Mouse (Mus musculus): ENCODE data around the gene Naa40. TPM values are rescaled to one million over a fixed set of nuclear protein-coding genes. Genes with fewer than 3 reads are reported as not detected.

Gene Naa40
- 10 to 100 TPM; 21.3 to 28.4 (median 27.4) TPM for polyA plus RNA-seq (2017; shearing (Covaris generic))

DNA sequence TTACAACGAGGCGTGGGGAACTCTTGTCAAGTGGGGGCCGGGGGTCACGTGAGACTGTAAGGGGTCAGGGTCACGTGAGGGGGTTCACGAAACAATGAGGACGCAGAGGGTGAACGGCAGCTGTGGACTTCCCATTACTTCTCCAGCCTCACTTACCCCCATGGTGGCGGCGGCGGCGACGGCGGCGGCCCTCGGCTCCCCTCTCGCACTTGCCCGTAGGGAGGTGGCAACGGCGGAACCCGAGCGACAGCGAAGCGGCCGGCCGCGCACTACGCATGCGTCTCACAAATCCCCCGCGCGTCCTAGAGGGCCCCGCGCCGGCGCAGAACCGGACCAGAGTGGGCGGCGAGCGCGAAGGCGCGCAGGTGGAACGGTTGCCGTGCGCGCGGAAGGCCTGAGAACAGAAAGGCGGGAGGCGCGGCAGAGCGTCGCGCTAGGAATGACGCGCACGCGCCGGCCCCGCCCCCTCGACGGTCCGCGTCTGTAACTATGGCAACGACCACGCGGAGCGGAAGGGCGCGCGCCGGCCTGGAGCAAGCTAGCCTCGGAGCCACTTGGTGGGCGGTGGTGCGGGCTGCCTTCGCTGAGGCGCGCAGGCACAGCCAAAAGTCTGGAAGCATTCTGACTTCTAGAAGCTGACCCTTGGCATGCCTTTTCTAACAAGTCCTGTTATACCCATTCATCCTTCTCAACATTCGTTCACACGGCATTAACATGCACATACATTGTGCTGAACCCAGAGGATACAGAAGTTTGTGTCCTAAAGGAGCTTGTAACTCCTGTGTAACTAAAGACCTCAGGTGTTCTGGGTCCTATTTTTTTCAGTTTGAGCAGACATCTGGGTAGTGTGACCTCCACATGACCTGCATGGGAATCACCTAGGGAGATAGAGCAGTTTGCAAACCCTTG is at the start of gene Naa40:
Naa40 (minus strand) TSS at position 402 of the 909 bp plus-strand sequence.
- peak; percentile 92 for ATAC-seq

DNA sequence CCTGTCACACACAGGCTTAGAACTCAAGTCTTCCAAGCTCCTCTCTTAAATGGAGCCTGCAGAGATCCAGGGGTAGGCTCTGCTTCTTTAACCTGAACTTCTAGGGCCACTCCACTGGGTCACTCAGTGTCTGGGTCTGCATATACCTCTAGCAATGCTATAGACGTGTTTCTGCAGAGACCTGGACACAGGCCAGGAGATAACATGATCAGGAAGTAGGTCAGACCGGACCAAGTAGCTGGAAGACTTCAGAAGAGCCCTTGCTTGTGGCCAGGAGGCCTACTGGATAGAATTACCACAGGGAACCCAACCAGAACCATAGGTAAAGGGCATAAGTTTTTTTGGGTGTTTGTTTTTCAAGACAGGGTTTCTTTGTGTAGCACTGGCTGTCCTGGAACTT is 48.8 kb upstream of the Naa40 start:
- ATAC-seq: no peak

DNA sequence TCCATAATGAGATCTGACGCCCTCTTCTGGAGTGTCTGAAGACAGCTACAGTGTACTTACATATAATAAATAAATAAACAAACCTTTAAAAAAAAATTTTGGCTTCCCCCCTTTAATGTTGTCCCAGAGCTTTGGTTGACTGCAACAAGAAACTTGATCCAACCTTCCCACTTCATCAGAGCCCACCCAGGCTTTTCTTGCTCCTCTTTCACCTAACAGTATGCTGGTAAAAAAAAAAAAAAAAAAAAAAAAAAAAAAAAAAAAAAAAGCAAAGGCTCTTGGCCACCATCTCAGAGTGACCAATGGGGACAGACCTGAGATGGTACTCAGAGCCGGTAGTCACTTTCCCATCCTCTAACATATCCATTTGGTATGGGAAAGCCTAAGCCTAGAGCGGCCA is 47.3 kb upstream of the Naa40 start:
- ATAC-seq: no peak

DNA sequence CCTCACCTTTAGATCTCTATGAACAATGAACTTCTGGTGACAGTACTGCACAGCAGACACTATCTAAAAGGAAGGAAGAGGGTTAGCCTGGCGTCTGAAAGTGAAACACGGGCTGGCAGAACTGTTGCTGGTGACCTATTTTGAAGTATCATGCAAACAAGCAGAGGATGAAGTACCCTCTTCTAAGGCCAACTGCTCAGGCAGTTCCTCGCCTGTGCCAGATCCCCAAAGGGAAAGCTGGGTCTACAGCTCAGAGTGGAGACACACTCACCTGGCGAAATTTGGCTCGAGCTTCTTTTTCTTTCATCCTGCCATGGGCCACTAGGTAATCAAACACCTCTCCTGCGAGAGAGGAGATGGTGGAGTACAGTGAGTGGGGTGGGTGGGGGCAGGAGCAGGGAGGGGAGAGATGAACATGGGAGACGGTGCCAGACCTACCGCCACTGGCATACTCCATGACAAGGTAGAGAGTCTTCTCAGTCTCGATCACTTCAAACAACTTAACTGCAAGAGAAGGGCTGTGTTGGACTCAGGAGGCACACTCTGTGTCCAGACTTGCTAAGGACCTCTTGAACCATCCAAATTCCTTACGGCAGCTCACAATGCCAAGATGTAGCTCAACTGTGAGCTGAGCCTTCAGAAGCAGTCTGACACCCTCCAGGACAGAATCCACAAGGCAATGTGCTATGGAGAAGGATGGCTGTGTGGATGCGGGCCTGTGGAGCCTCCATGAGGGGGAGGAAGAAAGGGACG is 45.8 kb upstream of the Naa40 start:
- no peak for ATAC-seq

DNA sequence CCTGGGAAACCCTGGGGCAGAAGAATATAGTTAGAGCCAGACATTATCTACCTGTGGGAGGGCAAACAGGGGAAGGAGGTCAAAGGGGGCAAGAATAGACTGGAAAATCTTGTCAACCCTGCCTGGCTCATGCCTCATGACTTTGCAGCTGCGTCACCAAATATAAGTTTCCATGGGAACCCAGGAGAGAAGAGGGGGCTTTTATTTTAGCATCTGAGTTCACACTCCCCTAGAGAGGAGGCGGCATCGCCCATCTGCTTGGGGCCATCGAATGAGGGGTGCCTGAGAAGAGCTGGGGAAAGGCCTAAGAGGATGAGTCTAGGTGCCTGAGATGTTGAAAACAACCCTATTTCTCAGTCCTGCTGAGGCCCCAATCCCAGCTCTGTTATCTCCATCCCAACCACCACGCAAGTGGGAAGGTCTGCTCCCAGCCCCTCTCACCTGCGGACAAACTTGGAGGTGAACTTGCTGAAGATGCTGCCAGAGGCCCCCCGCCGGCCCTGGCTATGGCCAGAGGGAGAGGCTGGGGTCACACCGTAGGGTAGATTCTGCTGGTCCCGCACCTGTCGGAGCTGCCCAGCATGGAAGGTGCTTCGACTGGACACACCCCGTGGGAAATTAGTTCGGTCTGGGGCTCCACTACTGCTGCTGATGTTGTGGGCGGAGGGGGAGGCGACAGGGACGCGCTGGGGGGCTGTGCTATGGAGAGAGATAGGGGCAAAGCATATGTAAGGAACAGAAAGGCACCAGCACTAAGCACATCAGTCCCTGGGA is 39.8 kb upstream of the Naa40 start:
- ATAC-seq: no peak

DNA sequence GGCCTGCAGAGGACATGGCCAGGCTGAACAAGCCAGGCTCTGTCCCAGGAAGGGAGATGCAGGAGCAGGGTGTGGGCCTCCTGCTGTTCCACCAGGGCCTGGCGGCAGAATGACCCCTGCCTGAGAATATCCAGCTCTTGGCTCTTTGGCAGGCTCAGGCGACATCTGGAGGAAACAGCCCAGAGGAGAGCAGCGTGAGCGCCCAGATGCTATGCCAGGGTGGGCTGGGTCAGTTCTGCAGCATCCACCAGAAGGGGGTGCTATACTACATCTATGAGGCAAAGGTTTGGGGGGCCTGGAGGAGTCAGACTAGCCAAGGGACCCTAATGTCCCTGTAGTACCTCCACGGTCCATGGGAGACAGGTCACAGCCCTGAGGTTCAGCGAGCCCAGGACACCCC is 38.1 kb upstream of the Naa40 start:
- ATAC-seq: no peak

DNA sequence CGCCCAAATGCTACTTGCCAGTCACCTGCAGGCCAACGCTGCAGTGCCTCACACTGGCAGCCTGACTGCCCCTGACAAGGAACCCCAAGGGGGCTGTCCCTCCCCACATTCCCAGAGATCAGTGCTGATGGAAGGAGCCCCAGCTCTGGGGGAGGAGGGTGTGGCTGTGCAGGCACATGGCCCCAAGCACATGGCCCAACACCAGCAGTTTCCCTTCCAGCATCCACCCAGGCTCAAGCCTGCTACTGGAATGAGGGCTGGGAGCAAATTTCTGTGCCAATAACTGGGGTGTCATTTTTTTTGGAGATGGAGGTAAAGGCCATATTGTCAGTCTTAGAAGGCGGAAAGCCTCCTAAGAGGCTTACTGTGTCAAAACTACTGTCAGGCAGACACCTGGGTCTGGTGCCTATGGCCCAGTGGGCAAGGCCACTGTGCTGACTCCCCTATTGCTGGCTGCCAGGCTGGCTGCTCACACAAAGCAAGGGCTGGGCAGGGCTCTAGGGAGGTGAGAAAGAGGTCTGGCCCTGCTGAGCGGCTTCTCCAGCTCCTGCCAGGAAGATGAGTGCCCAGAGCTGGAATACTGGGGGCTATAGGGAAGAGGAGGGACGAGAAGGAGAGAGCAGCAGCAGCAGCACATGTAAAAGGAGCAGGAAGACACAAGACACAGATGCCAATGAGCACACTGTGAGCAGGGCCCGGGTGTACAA is 37.4 kb upstream of the Naa40 start:
- no peak for ATAC-seq

DNA sequence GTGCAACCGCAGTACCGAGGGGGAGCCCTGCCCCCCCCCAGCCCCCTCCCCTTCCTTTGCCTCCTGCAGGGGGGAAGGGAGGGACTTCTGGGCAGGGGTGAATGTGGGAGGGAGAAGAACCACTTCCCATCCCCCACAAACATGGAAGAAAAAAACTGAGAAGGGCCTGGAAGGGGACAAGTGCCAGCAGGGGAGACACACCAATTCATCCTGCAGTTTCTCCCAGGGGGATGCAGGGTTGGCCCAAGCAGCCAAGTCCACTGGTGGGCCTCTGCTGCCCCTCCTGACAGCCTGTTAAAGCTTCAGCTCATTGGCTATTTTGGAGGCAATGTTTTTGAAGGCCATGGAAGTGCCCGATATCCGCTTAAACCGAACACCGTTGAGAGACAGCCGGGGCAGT is 35.8 kb upstream of the Naa40 start:
- ATAC-seq: no peak

DNA sequence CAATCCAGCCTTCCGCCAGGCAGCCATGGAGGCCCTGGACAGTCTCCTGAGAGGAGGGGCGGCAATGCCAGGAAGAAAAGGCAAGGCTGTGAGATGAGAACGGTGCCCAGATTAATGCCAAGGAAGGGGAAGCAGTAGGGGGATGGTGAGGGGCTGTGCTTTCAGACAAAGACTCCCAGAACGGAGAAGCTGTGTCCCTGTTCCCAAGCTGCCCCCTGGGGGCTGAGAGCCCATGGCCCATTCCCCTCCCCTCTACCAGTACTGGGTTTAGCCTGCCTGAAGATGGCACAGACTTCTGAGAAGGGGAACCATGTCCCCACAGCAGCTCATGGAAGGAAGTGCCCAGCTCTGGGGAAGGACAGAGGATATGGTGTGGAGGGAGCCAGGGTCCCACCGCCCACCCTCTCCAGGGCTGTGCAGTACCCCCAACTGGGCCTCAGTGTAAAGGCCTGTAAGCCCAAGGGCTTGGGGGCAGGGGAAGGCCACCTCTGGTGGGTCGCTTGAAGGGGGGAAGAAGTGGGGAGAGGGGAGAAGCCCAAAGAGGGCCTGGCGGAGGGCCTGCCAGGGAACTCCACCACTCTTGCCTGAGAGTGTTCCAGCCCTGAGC is 35.2 kb upstream of the Naa40 start:
- no peak for ATAC-seq

DNA sequence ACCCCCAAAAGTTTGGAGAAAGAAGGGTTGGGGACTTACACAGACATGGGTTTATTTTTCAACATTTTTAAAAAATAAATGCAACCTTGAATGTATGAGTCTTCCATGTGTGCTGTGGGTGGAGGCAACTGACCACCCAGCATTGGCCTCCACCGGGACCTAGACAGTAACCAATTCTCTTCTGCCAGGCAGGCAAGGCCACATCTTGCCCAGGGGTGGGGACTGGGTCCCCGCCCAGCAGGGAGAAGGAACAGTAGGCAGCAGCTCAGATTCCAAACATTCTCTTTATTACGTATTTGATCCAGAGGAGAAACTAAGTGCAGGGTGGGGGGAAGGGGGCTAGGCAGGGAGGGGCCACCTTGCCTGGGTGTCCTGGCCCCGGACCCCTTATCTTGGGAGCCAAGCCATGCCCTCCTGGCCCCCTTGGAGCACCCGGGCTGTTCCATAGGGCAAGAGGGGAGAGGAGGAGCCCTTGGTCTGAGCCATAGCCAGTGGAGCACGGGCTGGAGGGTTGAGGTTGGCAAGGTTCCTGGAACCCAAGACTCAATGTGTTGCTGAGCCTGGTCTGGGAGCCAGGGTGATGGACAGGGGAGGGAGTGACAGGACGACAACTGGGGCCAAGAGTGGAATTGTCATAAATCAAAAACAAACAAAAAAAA is 34.3 kb upstream of the Naa40 start:
- ATAC-seq: no peak

DNA sequence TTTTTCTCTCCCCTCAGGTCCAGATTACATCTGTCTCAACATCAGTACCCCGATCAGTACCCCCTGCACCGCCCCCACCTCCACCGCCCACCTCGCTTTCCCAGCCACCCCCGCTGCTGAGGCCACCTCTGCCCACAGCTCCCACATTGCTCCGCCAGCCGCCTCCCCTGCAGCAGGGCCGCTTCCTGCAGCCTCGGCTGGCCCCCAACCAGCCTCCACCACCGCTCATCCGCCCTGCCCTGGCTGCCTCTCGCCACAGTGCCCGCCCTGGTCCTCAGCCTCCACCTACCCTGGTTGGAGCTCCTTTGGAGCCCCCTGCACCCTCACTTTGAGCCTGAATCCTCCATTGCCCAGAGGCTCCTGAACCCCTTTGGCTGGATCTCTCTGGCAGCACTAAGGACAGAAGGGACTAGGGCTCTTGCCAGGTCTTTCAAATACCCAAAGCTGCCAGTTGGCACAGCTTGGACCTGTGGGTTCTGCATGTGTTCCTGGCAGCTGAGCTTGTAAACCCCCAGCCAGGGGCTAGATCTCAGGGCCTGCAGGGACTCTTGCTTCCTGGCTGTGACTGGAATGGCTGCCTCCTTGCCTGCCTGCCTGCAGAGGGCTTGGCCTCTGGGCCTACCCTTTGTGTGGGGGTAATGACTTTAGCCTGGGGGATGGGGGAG is 33.5 kb upstream of the Naa40 start:
- no peak for ATAC-seq

DNA sequence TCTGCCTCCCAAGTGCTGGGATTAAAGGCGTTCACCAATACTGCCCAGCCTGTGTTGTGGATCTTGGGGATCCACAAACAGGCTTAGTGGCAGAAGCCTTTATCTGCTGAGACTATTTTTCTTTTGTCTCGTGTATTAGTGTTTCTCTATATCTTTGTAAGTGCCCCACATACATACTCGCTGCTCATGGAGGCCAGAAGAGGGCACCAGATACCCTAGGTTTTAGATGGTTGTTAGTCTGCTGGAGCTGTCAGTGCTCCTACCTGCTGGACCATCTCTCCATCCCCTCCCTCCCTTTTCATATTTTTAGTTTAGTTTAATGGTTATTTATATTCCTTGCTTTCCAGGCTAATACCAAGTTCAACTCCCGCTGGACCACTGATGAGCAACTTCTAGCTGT is 32.5 kb upstream of the Naa40 start:
- no peak for ATAC-seq

DNA sequence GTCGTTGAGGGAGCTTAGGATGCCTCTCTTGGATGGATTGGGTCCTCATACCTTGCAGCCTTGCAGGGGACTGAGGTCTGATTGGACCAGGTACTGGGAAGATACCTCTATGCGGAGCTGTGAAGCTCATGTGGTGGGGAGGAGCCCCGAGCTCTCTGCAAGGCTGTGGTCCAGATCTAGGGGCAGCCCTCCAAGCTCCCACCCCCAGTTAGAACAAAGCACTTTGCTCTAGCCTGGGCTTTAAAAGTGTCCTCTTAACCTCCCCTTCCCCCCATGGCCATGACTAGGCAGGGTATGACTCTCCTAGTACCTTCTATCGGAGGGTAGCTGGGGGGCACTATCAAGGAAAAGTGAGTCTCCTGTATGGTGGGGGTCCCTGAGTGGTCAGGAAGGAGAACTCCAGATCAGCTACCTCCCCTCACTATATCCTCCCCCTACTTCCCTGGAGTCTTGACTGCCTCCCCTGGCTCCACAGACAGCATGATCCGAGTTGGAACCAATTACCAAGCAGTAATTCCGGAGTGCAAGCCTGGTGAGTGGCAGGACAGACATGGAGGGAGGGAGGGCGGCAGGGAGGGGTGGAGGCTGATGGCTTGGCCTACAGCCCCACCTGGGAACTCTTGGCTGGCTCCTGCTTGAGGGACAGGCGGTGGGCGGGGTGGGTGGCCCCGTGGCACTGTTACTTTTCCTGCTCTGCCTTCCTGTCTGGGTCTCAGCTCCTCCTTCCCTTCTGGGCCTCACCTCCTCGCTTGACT is 28.5 kb upstream of the Naa40 start:
- no peak for ATAC-seq

DNA sequence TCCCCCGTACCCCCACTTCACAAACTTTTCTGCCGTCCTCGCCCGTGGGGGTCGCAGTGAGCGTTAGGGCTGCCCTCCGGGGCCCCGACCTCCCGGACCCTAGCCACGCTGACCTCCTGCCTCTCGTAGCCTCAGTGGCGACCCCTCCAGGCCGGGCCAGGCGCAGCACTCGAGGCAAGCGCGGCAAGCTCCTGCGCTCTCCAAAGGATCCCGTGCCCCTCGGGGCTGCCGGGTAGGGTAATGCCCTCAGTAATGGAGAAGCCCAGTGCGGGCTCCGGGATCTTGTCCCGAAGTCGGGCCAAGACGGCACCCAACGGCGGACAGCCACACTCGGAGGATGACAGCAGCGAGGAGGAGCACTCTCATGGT is 27.7 kb upstream of the Naa40 start:
- ATAC-seq: peak; percentile 59

DNA sequence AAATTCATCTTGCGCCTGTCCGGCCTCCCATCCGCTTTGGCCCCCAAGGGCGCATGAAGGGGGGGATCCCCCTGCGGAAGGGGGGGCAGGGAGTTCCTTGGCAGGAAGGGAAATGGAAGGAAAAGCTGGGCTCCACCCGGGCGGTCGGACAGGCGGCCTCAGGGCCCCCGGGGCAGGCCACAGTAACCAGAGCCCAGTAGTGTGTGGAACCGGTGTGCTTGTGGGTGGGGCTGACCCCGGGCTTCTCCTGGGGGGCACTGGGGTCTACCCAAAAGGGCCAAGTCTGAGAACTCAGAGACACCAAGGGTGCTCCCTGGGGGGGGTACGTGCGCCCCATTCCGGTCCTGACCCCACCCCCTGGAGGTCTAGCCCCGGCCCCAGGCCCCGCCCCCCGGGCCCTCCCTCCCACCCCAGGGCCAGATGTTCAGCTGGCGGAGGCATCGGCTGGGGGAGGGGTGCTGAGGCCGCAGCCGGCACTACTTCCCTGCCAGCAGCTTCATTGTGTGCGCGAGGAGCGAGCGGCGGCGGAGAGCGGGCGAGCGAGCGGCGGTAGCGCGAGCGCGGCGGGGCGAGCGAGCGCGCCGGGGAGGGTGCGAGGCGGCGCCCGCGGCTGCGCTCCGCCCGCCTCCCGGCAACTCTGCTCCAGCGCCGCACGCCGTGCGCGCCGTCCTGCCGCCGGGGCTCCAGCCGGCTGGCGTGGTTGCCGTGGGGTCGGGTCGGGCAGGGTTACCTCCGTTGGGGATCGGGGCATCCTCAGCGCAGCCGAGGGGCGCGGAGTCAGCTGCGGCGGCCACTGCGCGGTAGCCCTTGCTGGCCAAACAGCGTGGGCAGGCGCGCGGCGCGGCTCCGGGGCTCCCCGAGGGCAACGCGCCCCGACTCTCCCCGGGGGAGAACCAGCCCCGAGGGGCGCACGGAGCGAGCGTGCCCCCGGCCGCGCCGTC is 27.1 kb upstream of the Naa40 start:
- ATAC-seq: peak; percentile 37

DNA sequence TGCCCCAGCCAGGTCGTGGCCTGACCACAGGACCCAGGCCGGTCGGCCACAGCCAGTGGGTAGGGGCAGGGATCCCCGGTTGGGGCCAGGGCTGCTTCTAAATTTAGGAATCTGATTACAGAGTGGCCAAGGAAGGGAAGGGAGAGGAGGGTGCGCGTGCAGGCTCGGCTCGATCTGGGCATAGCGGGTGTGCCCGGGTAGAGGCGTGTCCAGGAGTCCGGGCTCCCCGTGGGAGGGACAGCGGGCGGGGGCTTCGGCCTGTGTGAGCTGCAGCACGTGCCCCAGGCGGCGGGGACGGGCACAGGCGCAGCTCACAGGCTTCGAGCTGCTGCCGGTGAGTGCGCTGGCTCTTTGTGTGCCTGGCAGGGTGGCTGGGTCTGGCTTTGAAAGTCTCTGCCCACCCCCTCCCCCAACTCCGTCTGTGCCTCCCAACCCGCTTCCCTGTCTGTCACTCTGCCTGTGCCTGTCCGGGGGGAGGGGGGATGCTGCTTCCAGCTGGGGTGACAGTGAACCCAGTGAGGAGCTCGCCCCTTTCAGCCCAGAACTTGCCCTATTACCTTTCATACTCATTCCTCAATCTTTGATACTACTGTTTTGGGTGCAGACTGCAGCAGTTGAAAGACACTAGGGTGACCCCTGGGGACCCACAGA is 26.2 kb upstream of the Naa40 start, which contains the start of gene Rcor2:
Rcor2 (plus strand) TSS at position 235 of the 651 bp plus-strand sequence.
- peak; percentile 22 for ATAC-seq

DNA sequence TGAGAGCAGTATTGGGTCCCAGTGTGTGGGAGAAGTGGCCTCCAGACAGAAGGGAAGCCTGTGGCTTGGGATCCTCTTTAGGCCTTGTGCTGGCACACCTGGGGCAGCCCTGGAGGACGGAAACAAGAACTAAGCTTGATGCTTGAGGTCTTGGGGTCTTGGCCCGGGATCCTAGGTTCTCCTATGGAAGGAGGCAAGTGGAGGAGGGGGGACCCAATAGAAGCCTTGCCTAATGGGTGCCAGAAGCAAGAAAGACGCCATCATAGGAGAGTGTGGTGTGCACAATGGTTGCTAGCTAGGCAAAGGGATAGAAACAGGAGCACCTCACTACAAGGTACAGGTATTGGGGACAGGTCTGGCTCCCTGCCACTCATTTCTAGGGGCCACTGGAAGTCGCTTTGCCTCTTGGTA is 25.4 kb upstream of the Naa40 start:
- no peak for ATAC-seq

DNA sequence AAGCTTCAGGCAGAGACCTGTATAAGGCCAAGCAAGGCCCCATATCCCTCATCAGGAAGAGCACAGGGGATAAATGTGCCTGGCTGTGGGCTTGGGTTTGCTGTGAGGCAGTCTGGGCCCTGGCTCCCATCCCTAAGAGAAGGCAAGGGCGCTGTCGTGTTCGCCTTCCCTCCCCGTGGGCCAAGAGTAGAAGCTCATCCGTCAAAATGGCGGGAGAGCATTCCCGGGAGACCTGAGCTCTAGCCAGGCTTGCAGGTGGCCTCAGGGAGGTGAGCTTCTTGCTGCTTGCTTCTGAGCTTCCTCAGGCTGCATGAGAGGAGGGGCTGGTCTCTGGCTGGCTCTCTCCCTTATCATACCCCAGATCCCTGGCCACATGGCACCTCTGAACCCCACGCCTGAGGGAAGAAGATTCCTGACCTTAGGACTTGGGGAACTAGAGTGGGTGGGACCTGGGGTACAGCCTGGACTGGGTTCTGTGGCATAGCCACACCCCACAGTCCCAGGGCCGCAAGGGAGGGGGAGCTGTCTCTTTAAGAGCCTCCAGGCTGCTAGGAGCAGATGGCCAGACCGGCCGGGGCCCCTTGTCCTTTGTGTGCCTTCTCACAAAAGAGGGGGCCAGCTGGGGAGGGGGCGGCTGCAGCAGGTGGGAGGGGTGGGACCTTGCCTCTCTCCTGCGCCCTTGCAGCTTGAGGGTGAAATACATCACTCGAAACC is 24.7 kb upstream of the Naa40 start:
- no peak for ATAC-seq
